Mouse (Mus musculus): ENCODE data around the gene Bmp6.

The Bmp6 gene

DNA sequence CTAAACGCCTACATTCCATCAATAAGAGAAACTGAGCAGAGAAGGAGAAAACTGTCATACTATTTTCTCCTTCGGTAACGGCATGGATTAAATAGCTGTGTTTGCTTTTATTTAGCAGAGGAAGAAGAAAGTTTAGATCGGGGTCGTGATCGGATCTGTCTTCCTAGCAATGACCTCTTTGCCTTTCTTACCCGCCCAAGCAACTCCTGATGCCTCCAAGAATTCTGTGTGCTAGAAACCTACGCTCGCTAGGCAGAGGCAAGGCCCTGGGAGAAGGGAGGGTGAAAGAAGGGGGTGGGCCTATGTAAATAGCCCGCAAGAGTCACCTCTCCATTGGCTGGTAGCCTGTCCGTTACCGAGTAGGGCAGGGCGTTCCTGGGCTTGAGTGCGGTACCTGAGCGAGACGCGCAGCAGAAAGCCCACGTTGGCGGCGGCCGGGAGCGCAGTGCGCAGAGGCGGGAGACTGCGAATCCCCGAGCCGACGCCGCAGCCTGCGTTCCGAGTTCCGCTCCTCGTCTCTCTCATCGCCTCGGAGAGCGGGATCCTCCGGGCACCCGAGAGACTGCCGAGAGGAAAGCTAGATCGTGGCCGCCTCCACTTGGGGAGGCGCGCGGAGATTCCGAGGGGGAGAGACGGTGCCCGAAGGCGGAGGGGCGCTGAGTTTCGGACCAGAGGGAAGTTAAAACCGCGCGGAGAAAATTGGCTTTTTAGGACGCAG, at the start of gene Bmp6:
Bmp6 (plus strand) TSS at position 395 of the 718 bp plus-strand sequence.
- peak; percentile 42 to 70 for DNase-seq (ENCODE audit: low spot score in 2 of 2)

GRCm38 (mm10) chr13:38296166-38296565, 48.7 kb upstream of the Bmp6 start:
- DNase-seq (ENCODE audit: low spot score in 2 of 2) = no peak

- DNase-seq (ENCODE audit: low spot score in 2 of 2) = no peak
These were observed 48.3 kb upstream of the Bmp6 start for GRCm38 (mm10) chr13:38296601-38297000.

GRCm38 (mm10) chr13:38311125-38311524, 33.8 kb upstream of the Bmp6 start:
- no peak for DNase-seq (ENCODE audit: low spot score in 2 of 2)

DNA sequence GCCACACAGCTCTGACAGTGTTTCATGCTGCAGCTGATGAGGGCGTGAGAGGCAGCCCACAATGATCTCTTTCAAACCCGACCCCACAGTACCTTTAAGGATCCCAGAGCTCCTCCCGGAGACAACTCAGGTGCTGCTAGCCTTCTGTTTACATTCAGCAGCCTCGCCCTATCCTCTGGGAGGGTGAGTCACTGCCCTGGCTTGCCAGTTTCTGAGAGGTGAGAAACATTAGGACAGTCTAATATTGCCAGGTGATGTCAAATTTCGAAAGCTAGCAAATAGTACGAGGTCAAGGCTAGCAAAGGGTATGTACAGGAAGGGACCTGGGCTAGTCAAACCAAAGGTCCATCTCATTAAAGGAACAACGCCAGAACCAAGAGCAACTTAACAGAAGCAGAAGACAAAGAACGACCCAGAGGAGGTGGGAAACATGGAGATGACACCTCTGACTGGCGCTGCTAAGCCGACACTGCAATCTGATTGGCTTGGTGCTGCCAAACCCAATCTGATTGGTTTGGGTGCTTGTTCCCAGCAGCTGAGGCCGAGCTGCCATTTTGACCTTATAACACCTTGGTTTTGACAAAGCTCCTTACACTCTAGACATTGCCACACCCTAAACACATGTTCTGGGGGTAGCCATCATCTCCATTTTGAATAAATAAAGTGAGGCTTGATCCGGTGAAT, 32.4 kb upstream of the Bmp6 start:
- DNase-seq (ENCODE audit: low spot score in 2 of 2) = no peak

- DNase-seq (ENCODE audit: low spot score in 2 of 2) = no peak
These were observed 30.3 kb upstream of the Bmp6 start for GRCm38 (mm10) chr13:38314590-38314989.

- no peak for DNase-seq (ENCODE audit: low spot score in 2 of 2)
These were observed 26.5 kb upstream of the Bmp6 start for GRCm38 (mm10) chr13:38318418-38318817.

- no peak for DNase-seq (ENCODE audit: low spot score in 2 of 2)
These were observed 24.6 kb upstream of the Bmp6 start for GRCm38 (mm10) chr13:38320354-38320753.

- DNase-seq (ENCODE audit: low spot score in 2 of 2) = no peak
These were observed 20.5 kb upstream of the Bmp6 start for GRCm38 (mm10) chr13:38324452-38324851.

DNA sequence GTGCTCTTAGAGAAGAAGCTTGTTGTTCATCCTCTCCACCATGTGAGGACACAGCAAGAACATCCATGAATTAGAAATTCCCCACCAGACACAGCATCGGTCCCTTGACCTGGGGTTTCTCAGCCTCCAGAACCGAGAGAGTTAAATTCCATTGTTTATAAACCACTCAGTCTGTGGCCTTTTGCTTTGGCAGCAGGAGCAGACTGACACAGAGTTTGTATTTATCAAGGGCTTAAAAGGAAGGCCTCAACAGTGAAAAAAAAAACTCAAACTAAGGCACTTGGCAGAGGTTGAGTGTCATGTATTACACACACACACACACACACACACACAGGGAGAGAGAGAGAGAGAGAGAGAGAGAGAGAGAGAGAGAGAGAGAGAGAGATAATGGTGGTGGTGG, 17.5 kb upstream of the Bmp6 start:
- DNase-seq (ENCODE audit: low spot score in 2 of 2) = no peak

DNA sequence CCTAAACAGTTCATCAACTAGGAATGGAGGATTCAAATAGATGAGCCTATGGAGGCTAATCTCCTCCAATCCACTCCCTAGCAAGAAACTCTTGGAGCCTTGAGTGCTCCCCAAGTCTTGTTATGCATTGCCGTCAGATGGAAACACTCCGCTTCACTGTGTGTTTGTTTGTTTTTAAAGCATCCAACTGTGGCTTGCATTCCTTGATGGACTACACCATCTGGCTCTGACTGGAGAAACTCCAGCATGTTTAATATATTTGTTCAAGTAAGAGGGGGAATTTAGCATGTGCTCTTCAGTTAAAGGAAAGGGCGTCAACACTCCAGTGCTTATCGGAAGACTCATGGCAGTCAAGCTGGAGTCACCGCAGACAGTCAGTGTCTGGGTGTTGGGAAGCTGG, 11.4 kb upstream of the Bmp6 start:
- DNase-seq (ENCODE audit: low spot score in 2 of 2) = no peak

DNA sequence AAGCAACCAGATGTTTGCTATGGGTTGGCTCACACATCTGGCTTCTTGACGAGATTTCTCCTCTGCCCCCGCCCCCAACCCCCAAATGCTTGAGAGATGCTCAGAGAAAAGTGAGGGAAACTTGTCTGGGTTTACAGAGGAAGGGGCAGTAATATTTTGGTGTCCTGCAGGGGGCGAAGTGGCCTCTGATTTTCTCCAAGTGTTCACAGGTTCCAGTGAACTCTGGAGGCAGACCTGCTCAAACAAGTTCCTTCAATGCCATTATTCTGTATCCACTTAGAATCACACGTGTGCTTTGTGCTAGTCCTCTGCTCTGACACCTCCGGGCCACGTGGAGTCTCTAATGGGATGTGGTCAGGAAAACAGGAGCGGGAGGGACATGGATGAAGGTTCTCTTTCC, 2.3 kb upstream of the Bmp6 start:
- peak in 1 of 2 experiments; percentile 42 for DNase-seq (ENCODE audit: low spot score in 2 of 2)

DNA sequence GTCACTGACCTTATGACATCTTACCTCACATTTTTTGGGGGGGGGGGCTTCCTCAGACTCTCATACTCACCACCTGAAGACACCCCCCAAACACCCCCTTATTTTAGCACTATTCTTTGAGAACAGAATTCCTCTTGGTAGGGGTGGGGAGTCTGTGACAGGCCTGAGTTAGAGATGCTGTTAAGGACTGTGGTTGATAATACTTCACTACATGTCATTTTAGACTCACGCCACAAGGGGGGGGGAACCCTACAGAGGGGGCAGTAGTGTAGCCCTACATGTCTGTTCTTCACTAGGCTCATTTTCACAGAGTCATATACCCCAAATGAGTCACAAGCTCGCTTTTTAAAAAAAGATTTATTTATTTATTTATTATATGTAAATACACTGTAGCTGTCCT, 1.7 kb upstream of the Bmp6 start:
- no peak for DNase-seq (ENCODE audit: low spot score in 2 of 2)

DNA sequence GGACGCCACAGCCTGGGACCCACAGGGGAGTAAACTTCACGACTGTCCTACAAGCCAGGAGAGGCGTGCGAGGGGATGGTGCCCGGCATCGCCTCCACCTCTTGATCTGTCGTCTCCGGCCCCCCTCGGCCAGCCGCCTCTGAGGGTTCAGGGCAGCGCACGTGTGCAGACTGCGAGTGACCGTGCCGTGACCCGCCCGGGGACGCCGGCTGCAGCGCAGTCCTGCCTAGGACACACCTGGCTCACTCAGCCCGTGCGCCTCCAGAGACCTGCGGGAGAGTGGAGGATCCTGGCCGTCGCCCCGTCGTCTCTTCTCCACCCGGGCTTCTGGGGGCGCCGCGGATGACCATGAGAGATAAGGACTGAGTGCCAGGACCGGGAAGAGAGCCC, 519 bp downstream of the Bmp6 start:
- DNase-seq (ENCODE audit: low spot score in 2 of 2) = no peak

DNA sequence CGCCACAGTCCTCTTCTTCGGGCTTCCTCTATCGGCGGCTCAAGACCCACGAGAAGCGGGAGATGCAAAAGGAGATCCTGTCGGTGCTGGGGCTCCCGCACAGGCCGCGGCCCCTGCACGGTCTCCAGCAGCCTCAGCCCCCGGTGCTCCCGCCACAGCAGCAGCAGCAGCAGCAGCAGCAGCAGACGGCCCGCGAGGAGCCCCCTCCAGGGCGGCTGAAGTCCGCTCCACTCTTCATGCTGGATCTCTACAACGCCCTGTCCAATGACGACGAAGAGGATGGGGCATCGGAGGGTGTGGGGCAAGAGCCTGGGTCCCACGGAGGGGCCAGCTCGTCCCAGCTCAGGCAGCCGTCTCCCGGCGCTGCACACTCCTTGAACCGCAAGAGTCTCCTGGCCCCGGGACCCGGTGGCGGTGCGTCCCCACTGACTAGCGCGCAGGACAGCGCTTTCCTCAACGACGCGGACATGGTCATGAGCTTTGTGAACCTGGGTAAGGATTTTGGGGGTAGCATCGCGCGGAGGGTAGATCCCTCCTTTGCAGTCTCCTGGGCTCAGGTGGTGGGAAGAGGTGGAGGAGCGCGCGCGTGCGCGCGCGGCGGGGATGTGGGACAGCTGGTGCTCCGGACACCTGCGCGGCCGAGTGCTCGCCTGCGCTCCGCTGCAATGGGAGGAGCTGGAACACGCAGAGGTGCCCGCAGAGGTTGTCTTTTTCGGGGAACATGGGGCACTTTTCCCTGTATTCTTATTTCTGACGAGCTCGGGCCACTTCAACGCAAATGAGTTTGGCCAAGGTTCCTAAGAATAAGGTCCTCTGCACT, 1.4 kb downstream of the Bmp6 start:
- DNase-seq (ENCODE audit: low spot score in 2 of 2) = no peak

GRCm38 (mm10) chr13:38347021-38347774, 2.3 kb downstream of the Bmp6 start:
- no peak for DNase-seq (ENCODE audit: low spot score in 2 of 2)

- no peak for DNase-seq (ENCODE audit: low spot score in 2 of 2)
These were observed 2.8 kb downstream of the Bmp6 start for GRCm38 (mm10) chr13:38347775-38348135.

GRCm38 (mm10) chr13:38349046-38349445, 4.1 kb downstream of the Bmp6 start:
- DNase-seq (ENCODE audit: low spot score in 2 of 2) = no peak

- DNase-seq (ENCODE audit: low spot score in 2 of 2) = no peak
These were observed 4.9 kb downstream of the Bmp6 start for GRCm38 (mm10) chr13:38349818-38350217.

DNA sequence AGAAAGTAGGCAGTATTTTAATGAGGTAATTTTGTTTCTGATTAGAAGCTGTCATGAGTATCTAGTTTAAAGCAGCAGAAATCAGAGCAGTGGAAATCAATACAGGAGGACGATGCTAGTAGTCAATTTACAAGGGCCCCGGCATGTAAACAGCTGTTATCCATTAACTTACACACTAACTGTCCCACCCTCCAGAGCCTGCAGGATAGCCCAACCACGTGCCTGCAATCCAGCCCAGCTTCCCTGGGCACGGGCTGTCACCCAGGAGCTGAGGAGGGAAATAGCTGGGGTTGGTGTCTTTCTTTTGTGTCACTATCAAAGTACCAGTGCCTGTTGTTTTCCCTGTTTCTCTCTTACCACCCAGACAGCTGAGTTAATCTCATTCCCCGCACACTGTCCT, 7.1 kb downstream of the Bmp6 start:
- no peak for DNase-seq (ENCODE audit: low spot score in 2 of 2)

GRCm38 (mm10) chr13:38352986-38353385, 8.1 kb downstream of the Bmp6 start:
- DNase-seq (ENCODE audit: low spot score in 2 of 2) = no peak
